Mouse (Mus musculus) kidney, embryonic 14.5 days (tissue): ENCODE measurements at regions not wholly inside any gene's neighbourhood (a gene's known extent, or its start where the extent isn't known, plus 50 kb on each side); places are given as distances from the start of the nearest gene placed in this dataset.

ENCODE experiments used
- ATAC-seq: fragments of 200-750 bp; cut with Nextera tagmentation; 2 replicates; pipeline ENCODE4 v1.8.0; 2017; ENCODE audit warnings: moderate number of reproducible peaks, mild to moderate bottlenecking, moderate TSS enrichment, moderate library complexity; ENCODE audit not compliant: low FRiP score, low TSS enrichment
- H3K27ac ChIP-seq: fragments of 300-500 bp; sonication (generic); 2 replicates; pipeline ENCODE4 v1.5.1; 2014; ENCODE audit warnings: low read depth, mild to moderate bottlenecking, low read length, moderate library complexity, mixed read lengths
- H3K27me3 ChIP-seq: fragments of 300-500 bp; sonication (generic); 2 replicates; pipeline ENCODE4 v1.6.1; 2014; ENCODE audit warnings: mild to moderate bottlenecking, low read length; ENCODE audit not compliant: control insufficient read depth, insufficient read depth
- H3K36me3 ChIP-seq: fragments of 300-500 bp; sonication (generic); 2 replicates; pipeline ENCODE4 v1.6.1; 2014; ENCODE audit warnings: low read length, mixed read lengths; ENCODE audit not compliant: control insufficient read depth, insufficient read depth
- H3K4me1 ChIP-seq: fragments of 300-500 bp; sonication (generic); 2 replicates; pipeline ENCODE4 v1.6.1; 2014; ENCODE audit warnings: low read length, mixed read lengths; ENCODE audit not compliant: control insufficient read depth, insufficient read depth
- H3K4me2 ChIP-seq: fragments of 300-500 bp; sonication (generic); replicated peaks from 2 replicates; pipeline ENCODE4 v1.6.1; 2014; ENCODE audit warnings: low read depth, mild to moderate bottlenecking, low read length
- H3K4me3 ChIP-seq: fragments of 300-500 bp; sonication (generic); 2 replicates; pipeline ENCODE4 v1.5.1; 2014; ENCODE audit warnings: mild to moderate bottlenecking, low read length
- H3K9ac ChIP-seq: fragments of 300-500 bp; sonication (generic); 2 replicates; pipeline ENCODE4 v1.6.1; 2014; ENCODE audit warnings: low read depth, mild to moderate bottlenecking, low read length, moderate library complexity
- H3K9me3 ChIP-seq: fragments of 300-500 bp; sonication (generic); 2 replicates; pipeline ENCODE4 v1.6.1; 2016; ENCODE audit warnings: low read length; ENCODE audit not compliant: control insufficient read depth
- WGBS: fragments of 180-500 bp; shearing (Covaris S2); extraction: QIAGEN DNeasy Blood & Tissue Kit; methylation state at CpG from one replicate; pipeline ENCODE4 v1.1.7; 2014; 5-methylcytosine and 5-hydroxymethylcytosine counted together

- Histone ChIP-seq H3K9ac (no peak overlapping the region), H3K36me3 (no peaks in the 10 kb centered on the region), H3K4me1 (no peaks in the 10 kb centered on the region), H3K9me3 (no peaks in the 10 kb centered on the region), H3K27me3 (no peaks in the 10 kb centered on the region), H3K4me3 (no peak overlapping the region), H3K4me2 (no peak overlapping the region), H3K27ac (no peak overlapping the region)
- ATAC-seq, result peak; percentile 46; the same call in 1 of the 2 replicates
- 61% methylated on average over 6 of the region's 6 CpGs for WGBS
Measured at GRCm38 (mm10) chr8:80422190-80422589, 71.4 kb upstream of the Gypa start.

GRCm38 (mm10) chr8:80416121-80416520, 77.5 kb upstream of the Gypa start:
- 93% methylated on average over 4 of the region's 4 CpGs for WGBS
- Histone ChIP-seq H3K4me1 (no peaks in the 10 kb centered on the region), H3K36me3 (no peaks in the 10 kb centered on the region), H3K27ac (no peak overlapping the region), H3K27me3 (no peaks in the 10 kb centered on the region), H3K4me2 (no peak overlapping the region), H3K4me3 (no peak overlapping the region), H3K9ac (no peak overlapping the region), H3K9me3 (no peaks in the 10 kb centered on the region)
- ATAC-seq, result no peak

- no peak overlapping the region for H3K4me3 ChIP-seq
- H3K4me2 ChIP-seq, result no peak overlapping the region
- no peak for ATAC-seq
- 87% methylated on average over 2 of the region's 2 CpGs for WGBS
- H3K9ac ChIP-seq, result no peak overlapping the region
- H3K36me3 ChIP-seq, result no peaks in the 10 kb centered on the region
- H3K27me3 ChIP-seq, result no peaks in the 10 kb centered on the region
- no peaks in the 10 kb centered on the region for H3K4me1 ChIP-seq
- H3K27ac ChIP-seq, result no peak overlapping the region
- no peaks in the 10 kb centered on the region for H3K9me3 ChIP-seq
Measured at GRCm38 (mm10) chr8:80399594-80400207, 93.9 kb upstream of the Gypa start.

DNA sequence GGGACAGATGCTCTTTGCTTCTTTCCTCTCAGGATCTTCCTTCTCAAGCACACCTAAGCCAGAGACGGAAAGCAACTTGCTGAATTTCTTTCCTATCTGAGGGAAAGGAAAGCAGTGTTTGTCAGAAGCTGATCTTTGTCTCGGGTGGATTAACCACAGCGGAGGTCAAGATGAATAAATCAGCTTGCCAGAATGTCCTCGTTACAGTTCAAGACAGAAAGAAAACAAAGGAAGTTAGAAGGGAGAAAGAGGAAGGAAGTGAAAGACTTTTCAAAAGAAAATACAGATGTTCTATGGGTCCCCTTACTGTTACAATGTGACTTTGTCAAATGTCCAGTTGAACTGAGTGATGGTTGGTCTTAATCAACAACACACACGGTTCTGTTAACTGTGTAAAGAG, 98.6 kb upstream of the Gypa start:
- H3K4me2 ChIP-seq, result no peak overlapping the region
- no peak overlapping the region for H3K27ac ChIP-seq
- WGBS, result 19% methylated on average over 5 of the region's 5 CpGs
- H3K4me1 ChIP-seq, result no peaks in the 10 kb centered on the region
- no peak overlapping the region for H3K9ac ChIP-seq
- H3K4me3 ChIP-seq, result no peak overlapping the region
- no peaks in the 10 kb centered on the region for H3K27me3 ChIP-seq
- no peak for ATAC-seq
- no peaks in the 10 kb centered on the region for H3K36me3 ChIP-seq
- no peaks in the 10 kb centered on the region for H3K9me3 ChIP-seq

DNA sequence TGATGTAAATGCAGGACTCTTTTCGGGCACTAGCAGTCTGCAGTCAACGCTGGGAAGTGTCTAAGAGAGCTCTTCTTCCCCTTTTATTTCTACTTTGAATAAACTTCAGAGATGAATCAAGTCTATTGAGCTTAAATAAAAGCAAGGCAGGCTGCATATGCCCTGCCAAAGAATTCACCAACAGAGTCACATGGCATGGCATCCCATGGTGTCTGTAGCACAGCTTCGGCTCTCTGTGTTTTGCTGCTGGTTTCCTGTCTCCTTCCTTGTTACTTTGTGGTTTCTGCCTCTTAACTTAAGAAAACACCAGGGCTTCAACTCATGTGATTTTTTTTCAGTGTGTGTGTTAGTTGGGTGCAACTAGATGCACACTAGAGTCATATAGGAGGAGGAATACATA, 100.5 kb upstream of the Gypa start:
- Histone ChIP-seq H3K36me3 (no peaks in the 10 kb centered on the region), H3K4me1 (no peaks in the 10 kb centered on the region), H3K27me3 (no peaks in the 10 kb centered on the region), H3K9ac (no peak overlapping the region), H3K9me3 (no peaks in the 10 kb centered on the region), H3K4me3 (no peak overlapping the region), H3K27ac (no peak overlapping the region), H3K4me2 (no peak overlapping the region)
- ATAC-seq, result no peak
- 84% methylated on average over 3 of the region's 3 CpGs for WGBS

- Histone ChIP-seq H3K4me3 (no peak overlapping the region), H3K4me2 (no peak overlapping the region), H3K9ac (no peak overlapping the region), H3K27ac (no peak overlapping the region), H3K9me3 (no peaks in the 10 kb centered on the region), H3K4me1 (no peaks in the 10 kb centered on the region), H3K27me3 (no peaks in the 10 kb centered on the region), H3K36me3 (no peaks in the 10 kb centered on the region)
- no peak for ATAC-seq
- 97% methylated on average over 2 of the region's 2 CpGs for WGBS
Measured at GRCm38 (mm10) chr8:80369221-80369620, 124.4 kb upstream of the Gypa start.

DNA sequence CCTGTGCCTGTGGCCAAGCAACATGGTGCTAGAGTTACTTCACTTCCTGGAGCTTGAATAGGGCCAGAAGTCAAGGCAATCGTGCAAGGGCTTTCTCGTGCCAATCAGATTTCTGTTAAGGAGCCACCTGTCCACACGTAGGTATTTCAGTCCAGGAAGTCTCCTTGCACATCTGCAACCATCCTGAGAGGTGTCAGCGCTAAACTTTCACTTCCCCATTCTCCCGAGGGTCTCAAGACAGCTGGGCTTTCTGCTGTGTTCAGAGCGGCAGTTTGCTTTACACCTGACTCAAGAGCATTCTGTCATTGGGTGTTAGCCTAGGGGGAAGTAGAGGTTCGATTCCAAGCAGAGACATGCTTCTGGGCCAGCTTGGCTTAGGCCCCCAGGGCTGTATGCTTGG, 129.5 kb upstream of the Gypa start:
- no peaks in the 10 kb centered on the region for H3K9me3 ChIP-seq
- no peaks in the 10 kb centered on the region for H3K36me3 ChIP-seq
- H3K27me3 ChIP-seq, result no peaks in the 10 kb centered on the region
- no peak overlapping the region for H3K4me2 ChIP-seq
- no peak overlapping the region for H3K4me3 ChIP-seq
- 85% methylated on average over 7 of the region's 7 CpGs for WGBS
- no peak overlapping the region for H3K27ac ChIP-seq
- no peak for ATAC-seq
- no peak overlapping the region for H3K9ac ChIP-seq
- no peaks in the 10 kb centered on the region for H3K4me1 ChIP-seq

DNA sequence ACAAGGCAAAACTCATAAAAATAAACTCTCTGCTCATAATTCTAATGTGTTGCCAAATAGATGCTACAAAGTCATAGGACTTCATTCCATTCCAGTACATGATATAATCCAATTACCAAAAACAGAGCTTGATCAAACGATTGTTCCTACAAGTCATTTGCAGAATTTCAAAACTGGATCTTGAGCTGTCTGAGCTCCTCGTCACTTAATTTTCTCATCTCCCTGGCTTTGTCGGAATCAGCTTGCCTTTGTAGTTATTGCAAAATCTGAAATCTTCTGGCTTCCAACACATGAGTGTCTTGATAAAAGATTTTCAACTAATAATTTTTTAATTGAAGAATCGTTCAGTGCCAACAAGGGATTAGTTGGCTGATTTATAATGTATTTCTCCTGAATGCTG, 150.3 kb upstream of the Gypa start:
- no peak overlapping the region for H3K9ac ChIP-seq
- no peak overlapping the region for H3K4me2 ChIP-seq
- H3K9me3 ChIP-seq, result no peaks in the 10 kb centered on the region
- no peaks in the 10 kb centered on the region for H3K36me3 ChIP-seq
- no peaks in the 10 kb centered on the region for H3K4me1 ChIP-seq
- H3K4me3 ChIP-seq, result no peak overlapping the region
- H3K27ac ChIP-seq, result no peak overlapping the region
- no peak for ATAC-seq
- H3K27me3 ChIP-seq, result no peaks in the 10 kb centered on the region
- WGBS, result 92% methylated on average over 4 of the region's 4 CpGs

- no peak overlapping the region for H3K27ac ChIP-seq
- no peaks in the 10 kb centered on the region for H3K27me3 ChIP-seq
- WGBS, result 84% methylated on average over 2 of the region's 2 CpGs
- H3K4me2 ChIP-seq, result no peak overlapping the region
- H3K9me3 ChIP-seq, result no peaks in the 10 kb centered on the region
- no peak for ATAC-seq
- H3K4me1 ChIP-seq, result no peaks in the 10 kb centered on the region
- no peak overlapping the region for H3K4me3 ChIP-seq
- H3K36me3 ChIP-seq, result no peaks in the 10 kb centered on the region
- no peak overlapping the region for H3K9ac ChIP-seq
Measured at GRCm38 (mm10) chr8:80337872-80338271, 155.7 kb upstream of the Gypa start.
